Mouse (Mus musculus) kidney, adult 10 weeks (tissue): Measurements from ENCODE around the gene Cyp2b13. TPM values are rescaled to one million over a fixed set of nuclear protein-coding genes. Genes with fewer than 3 reads are reported as not detected.

ENCODE experiments used
- polyA plus RNA-seq: library from polyadenylated mRNA; stranded (reverse); fragments of 350-450 nt; fragmentation: Illumina TruSeq; extraction: RNeasy Lipid Tissue Mini Kit (QIAGEN cat#74804); gene quantifications from one replicate; pipeline ENCODE4 v1.2.3, GENCODE M21; 2014; ENCODE audit warnings: low read depth, low replicate concordance

Cyp2b13 gene
- not detected for polyA plus RNA-seq

DNA sequence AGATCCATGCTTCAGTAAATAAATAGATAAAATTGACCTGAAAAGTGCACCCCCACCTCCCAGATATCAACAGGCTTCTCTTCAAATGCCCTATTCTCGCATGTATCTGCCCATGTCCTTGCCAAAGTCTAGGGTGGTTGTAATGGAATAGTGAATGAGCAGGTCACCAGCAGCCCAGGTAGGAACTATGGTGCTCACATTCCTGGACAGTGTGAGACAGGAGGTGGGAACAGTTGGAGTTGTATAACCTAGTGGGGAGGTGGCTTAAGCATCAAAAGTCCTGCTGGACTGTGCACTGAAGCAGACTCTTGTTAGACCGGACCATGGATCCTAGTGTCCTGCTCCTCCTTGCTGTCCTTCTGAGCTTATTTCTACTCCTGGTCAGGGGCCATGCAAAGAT is at the start of gene Cyp2b13:
Cyp2b13 (plus strand) TSS at position 301 of the 400 bp plus-strand sequence.

Other genes starting within 250 kb of the Cyp2b13 start
- gene Cyp2s1, start 244.6 kb upstream of the Cyp2b13 start, polyA plus RNA-seq: 2.4 TPM
- gene Cyp2b10, start 163.9 kb upstream of the Cyp2b13 start, polyA plus RNA-seq: not detected
- not detected for gene Cyp2b9, start 111.9 kb downstream of the Cyp2b13 start, polyA plus RNA-seq
- not detected for gene Vmn1r184, start 198.8 kb downstream of the Cyp2b13 start, polyA plus RNA-seq
- gene Cyp2a4, start 245.7 kb downstream of the Cyp2b13 start, polyA plus RNA-seq: 144 TPM